Mouse (Mus musculus) layer of hippocampus, adult 2 months (tissue): Measurements from ENCODE around the gene Entpd7. TPM values are rescaled to one million over a fixed set of nuclear protein-coding genes. Genes with fewer than 3 reads are reported as not detected.

Experiments used
- DNase-seq, 2 experiments: peaks; one replicate each; pipeline ENCODE4 v3.0.0; 2022; ENCODE audit warnings: low spot score in 2 of 2
- H3K27ac ChIP-seq: fragments of 200-600 bp; 2 replicates; pipeline ENCODE4 v1.8.1; 2022
- H3K4me3 ChIP-seq: fragments of 200-600 bp; 2 replicates; pipeline ENCODE4 v1.8.1; 2022; ENCODE audit warnings: mild to moderate bottlenecking
- CTCF ChIP-seq: fragments of 200-600 bp; conservative IDR thresholded peaks from 2 replicates; pipeline ENCODE4 v1.8.1; 2022; ENCODE audit warnings: antibody characterized with exemption, mild to moderate bottlenecking, moderate library complexity
- total RNA-seq, 2 experiments: library from RNA; stranded (reverse); gene quantifications; 2 replicates each; pipeline ENCODE4 v1.2.3; 2021

Gene Entpd7
- total RNA-seq, 2 experiments from 2014 or later = 19.1 to 20.2 TPM

DNA sequence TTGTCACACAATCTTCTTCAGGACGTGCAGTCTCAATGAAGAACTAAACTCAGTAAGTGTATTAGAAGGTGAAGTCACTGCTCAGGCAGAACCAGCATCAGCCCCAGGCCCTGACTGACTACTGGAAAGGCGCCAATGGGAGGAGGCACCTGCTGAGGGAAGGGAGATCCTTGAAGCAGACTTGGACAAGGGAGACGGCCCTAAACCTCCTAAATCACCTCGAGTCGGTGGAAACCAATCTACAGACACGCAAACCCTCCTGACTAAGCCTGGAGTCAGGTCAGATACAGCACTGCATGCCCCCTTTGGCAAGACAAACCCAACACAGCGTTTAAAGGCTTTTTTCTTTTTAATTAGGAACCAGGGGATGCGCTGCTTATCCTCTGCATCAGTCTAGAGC is 26.0 kb upstream of the Entpd7 start:
- Histone ChIP-seq H3K27ac (no peak overlapping the region), H3K4me3 (no peak overlapping the region)
- DNase-seq = no peak
- no peak for TF ChIP-seq CTCF

- peak; percentile 96 for TF ChIP-seq CTCF
- no peak overlapping the region for H3K4me3 ChIP-seq
- H3K27ac ChIP-seq = no peak overlapping the region
- peak; percentile 43 to 61 for DNase-seq
These were observed 23.9 kb upstream of the Entpd7 start for GRCm38 (mm10) chr19:43665441-43666048.

GRCm38 (mm10) chr19:43666661-43667429 is 22.6 kb upstream of the Entpd7 start:
- no peak for TF ChIP-seq CTCF
- no peak overlapping the region for H3K4me3 ChIP-seq
- no peak for DNase-seq
- H3K27ac ChIP-seq = no peak overlapping the region

DNA sequence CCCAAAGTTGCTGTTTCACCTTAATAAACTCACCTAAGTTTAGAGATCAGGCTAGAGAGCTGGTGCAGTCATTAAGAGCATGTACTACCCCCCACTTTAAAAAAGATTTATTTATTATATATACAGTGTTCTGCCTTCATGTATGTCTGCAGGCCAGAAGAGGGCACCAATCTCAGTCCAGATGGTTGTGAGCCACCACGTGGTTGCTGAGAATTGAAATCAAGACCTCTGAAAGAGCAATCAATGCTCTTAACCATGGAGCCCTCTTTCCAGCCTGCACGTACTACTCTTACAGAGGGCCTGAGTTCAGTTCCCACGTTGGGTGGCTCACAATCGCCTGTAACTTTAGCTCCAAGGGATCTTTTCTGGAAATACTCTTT is 22.1 kb upstream of the Entpd7 start:
- Histone ChIP-seq H3K27ac (no peak overlapping the region), H3K4me3 (no peak overlapping the region)
- peak; percentile 54 for TF ChIP-seq CTCF
- no peak for DNase-seq

- Histone ChIP-seq H3K4me3 (no peak overlapping the region), H3K27ac (no peak overlapping the region)
- TF ChIP-seq CTCF = no peak
- DNase-seq = no peak
These were observed 20.2 kb upstream of the Entpd7 start for GRCm38 (mm10) chr19:43669136-43669759.

- no peak for TF ChIP-seq CTCF
- DNase-seq = no peak
- Histone ChIP-seq H3K27ac (no peak overlapping the region), H3K4me3 (no peak overlapping the region)
These were observed 18.4 kb upstream of the Entpd7 start for GRCm38 (mm10) chr19:43671054-43671453.

- no peak for DNase-seq
- no peak for TF ChIP-seq CTCF
- peak overlapping the region; percentile 82 for H3K4me3 ChIP-seq
- H3K27ac ChIP-seq = peak overlapping the region; percentile 90
These were observed 15.8 kb upstream of the Entpd7 start for GRCm38 (mm10) chr19:43673513-43674315.

DNA sequence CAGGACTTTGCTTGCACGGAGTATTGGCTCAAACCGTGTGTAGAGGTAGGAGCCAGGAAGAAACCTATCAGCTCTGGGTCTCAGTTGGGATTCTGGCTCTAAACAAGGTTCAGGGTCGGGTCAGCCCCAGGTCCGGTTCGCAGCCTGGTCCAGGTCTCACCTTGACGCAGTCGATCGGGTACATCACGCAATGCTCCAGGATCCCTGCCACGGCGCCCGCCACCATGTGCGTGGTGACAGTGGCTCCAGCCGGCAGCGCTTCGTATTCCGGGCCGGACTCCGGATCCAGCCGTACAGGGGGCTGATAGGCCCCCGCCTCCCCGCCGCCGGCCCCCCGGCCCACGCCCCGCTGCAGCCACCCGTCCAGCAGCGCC is 15.2 kb upstream of the Entpd7 start:
- Histone ChIP-seq H3K4me3 (peak overlapping the region; percentile 82), H3K27ac (peak overlapping the region; percentile 90)
- peak in 1 of 2 experiments; percentile 15 for DNase-seq
- TF ChIP-seq CTCF = no peak

GRCm38 (mm10) chr19:43674730-43675524 is 14.5 kb upstream of the Entpd7 start, which contains the start of gene Slc25a28:
Gene Slc25a28 (minus strand): TSS chr19:43674881.
- DNase-seq = peak; percentile 97 to 100
- Histone ChIP-seq H3K27ac (peak within 1 kb of the TSS; percentile 98), H3K4me3 (peak within 1 kb of the TSS; percentile 84)
- TF ChIP-seq CTCF = peak; percentile 89

DNA sequence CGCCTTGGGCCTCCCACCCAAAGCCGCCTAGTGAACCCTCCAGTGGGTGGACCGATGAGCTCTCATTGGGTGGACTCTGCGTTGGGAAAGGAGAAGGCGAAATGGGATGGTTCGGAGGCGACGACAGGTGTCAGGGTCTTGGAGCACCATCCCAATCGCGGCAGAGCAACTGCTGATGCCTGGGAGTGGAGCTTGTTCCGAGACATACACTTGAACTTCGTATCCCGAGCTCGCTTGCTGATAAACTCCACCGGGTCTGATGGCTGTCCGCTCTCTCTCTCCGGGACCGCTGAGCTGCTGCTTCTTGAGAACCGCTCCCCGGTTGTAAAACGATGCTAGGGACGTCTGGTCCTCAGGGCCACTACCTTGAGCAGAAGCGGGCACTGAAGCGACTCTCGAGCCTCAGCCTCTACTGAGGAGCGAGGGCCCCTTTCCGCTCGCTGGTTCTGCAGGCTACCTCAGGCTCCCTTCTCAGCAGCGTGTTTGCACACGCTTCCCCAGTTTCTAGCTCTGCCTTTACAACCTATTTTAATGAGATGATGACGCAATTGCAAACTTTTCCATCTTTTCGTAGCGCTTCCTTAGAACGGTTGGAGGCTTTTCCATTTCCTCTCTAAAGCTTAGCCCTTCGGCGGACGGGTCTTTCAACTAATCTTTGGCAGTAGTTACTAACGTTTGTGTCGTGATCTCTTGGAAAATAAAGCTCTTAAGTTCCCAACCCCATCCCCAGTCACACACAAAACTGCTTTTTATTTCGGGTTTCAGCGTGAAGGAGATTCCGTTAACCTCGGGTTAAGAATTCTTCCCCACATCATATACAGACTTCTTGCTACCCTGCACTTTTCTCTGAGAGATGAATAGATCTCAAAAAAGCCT is 13.7 kb upstream of the Entpd7 start:
- H3K4me3 ChIP-seq = peak overlapping the region; percentile 84
- no peak for TF ChIP-seq CTCF
- peak overlapping the region; percentile 98 for H3K27ac ChIP-seq
- peak; percentile 38 to 48 for DNase-seq

DNA sequence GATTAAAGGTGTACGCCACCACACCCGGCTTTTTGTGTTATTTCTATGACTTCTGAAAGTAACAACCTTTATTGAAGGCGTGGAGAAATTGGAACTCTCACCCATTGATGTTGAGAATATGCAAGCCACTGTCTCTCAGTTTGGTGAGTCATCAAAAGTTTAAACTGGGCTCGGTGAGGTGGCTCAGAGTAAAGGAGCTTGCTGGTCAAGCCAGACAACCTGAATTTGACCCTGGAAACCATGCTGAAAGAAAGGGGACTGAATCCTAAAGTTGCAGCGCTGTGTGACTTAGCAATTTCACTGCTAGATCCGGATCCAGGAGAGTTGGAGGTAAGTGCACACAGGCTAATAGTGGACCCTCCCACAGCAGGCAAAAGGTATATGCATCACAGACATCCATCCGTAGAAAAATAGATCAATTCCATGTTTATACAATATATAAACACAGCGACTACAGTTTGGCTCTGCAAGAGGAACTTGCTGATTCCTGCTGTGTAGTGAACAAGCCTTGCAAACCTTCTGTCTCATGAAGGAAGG is 10.9 kb upstream of the Entpd7 start:
- no peak for DNase-seq
- TF ChIP-seq CTCF = no peak
- Histone ChIP-seq H3K27ac (peak overlapping the region; percentile 36; the same call in 1 of the 2 replicates), H3K4me3 (no peak overlapping the region)
